Mouse (Mus musculus) adipocyte (in vitro differentiated cells): ENCODE results near the gene Padi4.

Source experiments
- DNase-seq: peaks from one replicate; pipeline ENCODE4 v3.0.0-alpha.2; 2016; ENCODE audit warnings: low spot score

Padi4 gene

GRCm38 (mm10) chr4:140740655-140741054 lies 33.4 kb downstream of the Padi4 start:
- no peak for DNase-seq

GRCm38 (mm10) chr4:140732871-140733270 lies 41.2 kb downstream of the Padi4 start:
- DNase-seq, result no peak

GRCm38 (mm10) chr4:140731654-140732053 lies 42.4 kb downstream of the Padi4 start:
- DNase-seq, result no peak

GRCm38 (mm10) chr4:140726907-140727306 lies 47.1 kb downstream of the Padi4 start:
- DNase-seq, result no peak

- no peak for DNase-seq
Observed at GRCm38 (mm10) chr4:140724739-140725138, 49.3 kb downstream of the Padi4 start.

GRCm38 (mm10) chr4:140723801-140724200 lies 50.2 kb downstream of the Padi4 start:
- DNase-seq, result peak; percentile 57

- DNase-seq, result no peak
Observed at GRCm38 (mm10) chr4:140723192-140723591, 50.8 kb downstream of the Padi4 start.

- no peak for DNase-seq
Observed at GRCm38 (mm10) chr4:140722710-140723109, 51.3 kb downstream of the Padi4 start.

GRCm38 (mm10) chr4:140721968-140722490 lies 52.0 kb downstream of the Padi4 start:
- DNase-seq, result no peak

GRCm38 (mm10) chr4:140720091-140720490 lies 53.9 kb downstream of the Padi4 start:
- no peak for DNase-seq

GRCm38 (mm10) chr4:140718436-140718835 lies 55.6 kb downstream of the Padi4 start:
- DNase-seq, result no peak

GRCm38 (mm10) chr4:140716994-140717393 lies 57.0 kb downstream of the Padi4 start:
- DNase-seq, result no peak

GRCm38 (mm10) chr4:140714586-140714985 lies 59.5 kb downstream of the Padi4 start:
- no peak for DNase-seq

- peak; percentile 77 for DNase-seq
Observed at GRCm38 (mm10) chr4:140713480-140714365, 60.3 kb downstream of the Padi4 start.

- DNase-seq, result no peak
Observed at GRCm38 (mm10) chr4:140711360-140711759, 62.7 kb downstream of the Padi4 start.

GRCm38 (mm10) chr4:140710781-140711180 lies 63.3 kb downstream of the Padi4 start:
- DNase-seq, result no peak

GRCm38 (mm10) chr4:140709617-140710016 lies 64.4 kb downstream of the Padi4 start:
- DNase-seq, result no peak

- DNase-seq, result no peak
Observed at GRCm38 (mm10) chr4:140709111-140709510, 64.9 kb downstream of the Padi4 start.

GRCm38 (mm10) chr4:140708297-140708927 lies 65.6 kb downstream of the Padi4 start:
- no peak for DNase-seq

GRCm38 (mm10) chr4:140707615-140708014 lies 66.4 kb downstream of the Padi4 start:
- no peak for DNase-seq

- no peak for DNase-seq
Observed at GRCm38 (mm10) chr4:140704166-140704565, 69.9 kb downstream of the Padi4 start.

GRCm38 (mm10) chr4:140703636-140704035 lies 70.4 kb downstream of the Padi4 start:
- no peak for DNase-seq
